Mouse (Mus musculus) gastrocnemius, postnatal 36 days (tissue): ENCODE results near the gene Zfp786. TPM values are rescaled to one million over a fixed set of nuclear protein-coding genes. Genes with fewer than 3 reads are reported as not detected.
"Not testable (repeated sequence)": the region's sequence is repeated elsewhere in the genome, so short reads cannot be mapped to it uniquely, and the experiment has no call there.

ENCODE experiments used
- DNase-seq, 2 experiments: peaks; one replicate each; pipeline ENCODE4 v3.0.0; 2022
- intact Hi-C: fragments of 180-260 bp; cut with DNase I; formaldehyde crosslinking; loops from one replicate; pipeline ENCODE4 v1.15.1; 2025
- long read RNA-seq, 2 experiments: library from polyadenylated mRNA; stranded (forward); transcript quantifications; one replicate each; pipeline ENCODE4 v2.0.0; 2021
- total RNA-seq, 2 experiments: library from RNA; stranded (reverse); gene quantifications; 2 replicates each; pipeline ENCODE4 v1.2.3; 2021

The Zfp786 gene
- under 1 TPM; 0.27 to 0.69 TPM for total RNA-seq
- long read RNA-seq, experiment 1: 0 reads
- long read RNA-seq, experiment 2, partial matches to known transcripts: 0 of 1 reads
- long read RNA-seq, experiment 2, other reads (novel, unspliced or antisense): 0 of 1 reads

DNA sequence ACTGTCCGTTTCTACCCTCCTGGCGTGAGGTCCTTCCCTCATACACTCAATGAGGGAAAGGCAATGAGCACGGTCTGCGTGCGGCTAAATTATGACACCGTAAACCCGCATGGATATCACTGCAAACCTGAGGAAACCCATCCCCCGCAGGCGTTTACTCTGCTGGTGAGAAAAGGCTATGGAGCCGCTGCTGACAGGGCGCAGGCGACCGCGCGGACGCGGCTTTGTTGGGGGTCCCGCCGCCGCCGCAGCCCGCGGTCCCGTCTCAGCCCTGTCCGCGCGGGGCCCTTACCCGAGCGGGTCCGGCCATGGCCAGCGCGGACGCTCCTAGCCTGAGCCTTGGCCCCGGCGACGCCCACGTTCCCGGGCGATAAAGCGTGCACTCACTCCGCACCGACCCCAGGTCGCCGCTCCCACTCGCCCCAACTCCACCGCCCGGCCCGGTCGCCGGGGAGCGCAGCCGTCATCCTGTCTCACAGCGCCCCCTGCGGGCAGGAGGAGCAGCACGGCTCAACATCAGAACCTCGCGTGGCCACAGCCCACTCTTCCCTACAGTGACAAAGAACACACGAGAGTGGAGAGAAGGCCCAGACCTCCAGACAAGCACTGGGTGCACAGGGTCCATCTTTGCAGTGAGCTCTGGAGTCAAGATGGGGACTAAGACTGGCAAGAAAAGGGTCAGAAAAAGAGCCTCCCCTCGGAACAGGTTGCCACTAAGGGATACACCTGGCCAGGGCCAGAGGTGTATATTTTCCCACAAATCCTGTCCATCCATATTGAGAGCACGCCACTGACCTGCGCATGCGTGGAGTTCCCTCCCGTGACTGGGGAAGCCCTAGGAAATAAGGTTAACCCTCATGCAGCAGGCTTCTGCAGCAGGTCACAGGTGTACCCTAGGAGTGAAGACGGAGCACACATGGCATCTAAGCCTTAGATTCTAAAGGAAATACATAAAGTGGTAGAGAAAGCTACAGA, at the start of gene Zfp786:
Gene Zfp786 (minus strand): TSS at position 764 of the 975 bp plus-strand sequence.
- peak; percentile 86 to 90 for DNase-seq
- intact Hi-C loops: loop anchor here (1.0 kb wide), 1 partner anchor 31 kb away; no protein-coding TSS in a partner anchor

DNA sequence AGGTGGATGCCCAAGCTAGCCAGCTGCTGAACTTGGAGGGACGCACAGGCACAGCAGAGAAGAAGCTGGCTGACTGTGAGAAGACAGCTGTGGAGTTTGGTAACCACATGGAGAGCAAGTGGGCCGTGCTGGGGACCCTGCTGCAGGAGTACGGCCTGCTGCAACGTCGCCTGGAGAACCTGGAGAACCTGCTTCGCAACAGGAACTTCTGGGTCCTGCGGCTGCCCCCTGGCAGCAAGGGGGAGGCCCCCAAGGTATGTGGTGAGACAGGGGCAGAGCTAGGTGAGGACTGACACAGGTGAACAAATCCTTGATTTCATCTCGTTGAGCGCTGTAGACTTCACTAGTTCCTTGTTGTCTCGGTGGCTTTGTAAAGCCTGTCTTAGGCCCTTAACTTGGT, 49.5 kb upstream of the Zfp786 start:
- intact Hi-C loops: no loop called here
- DNase-seq: no peak

DNA sequence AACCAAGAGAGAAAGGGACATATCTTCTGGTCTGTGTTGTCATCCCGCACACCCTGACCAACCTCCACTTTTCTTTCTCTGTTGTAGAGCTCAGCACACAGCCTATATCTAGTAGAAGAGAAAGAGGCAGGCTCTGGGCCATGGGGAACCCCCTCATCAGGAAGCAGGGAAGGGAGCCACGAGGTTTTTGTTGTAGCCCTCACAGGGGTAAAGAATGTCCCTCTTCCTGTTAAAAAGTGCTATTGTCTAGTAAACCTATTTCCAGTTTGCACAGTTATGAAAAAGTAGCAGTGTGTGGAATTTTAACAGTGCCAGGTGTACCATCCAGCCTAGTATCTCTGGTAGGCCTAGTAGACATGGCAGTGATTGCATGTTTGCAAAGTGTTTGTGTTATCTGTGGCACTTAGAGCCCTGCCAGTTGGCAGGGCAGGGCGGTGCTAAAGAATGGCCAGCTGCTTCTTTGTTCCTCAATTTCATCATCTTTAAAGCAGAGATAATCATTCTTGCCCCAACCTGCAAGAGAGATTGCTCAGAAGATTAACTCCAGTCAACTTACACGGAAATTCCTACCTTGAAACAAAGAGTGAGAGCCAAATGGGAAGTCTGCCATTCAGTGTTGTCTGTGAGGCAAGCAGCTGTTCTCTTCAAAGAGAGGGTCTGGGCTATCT, 48.5 kb upstream of the Zfp786 start:
- no peak for DNase-seq
- intact Hi-C loops: loop anchor here (5.0 kb wide), 1 partner anchor 42 kb away; the partner anchor contains the start of gene Zfp398

DNA sequence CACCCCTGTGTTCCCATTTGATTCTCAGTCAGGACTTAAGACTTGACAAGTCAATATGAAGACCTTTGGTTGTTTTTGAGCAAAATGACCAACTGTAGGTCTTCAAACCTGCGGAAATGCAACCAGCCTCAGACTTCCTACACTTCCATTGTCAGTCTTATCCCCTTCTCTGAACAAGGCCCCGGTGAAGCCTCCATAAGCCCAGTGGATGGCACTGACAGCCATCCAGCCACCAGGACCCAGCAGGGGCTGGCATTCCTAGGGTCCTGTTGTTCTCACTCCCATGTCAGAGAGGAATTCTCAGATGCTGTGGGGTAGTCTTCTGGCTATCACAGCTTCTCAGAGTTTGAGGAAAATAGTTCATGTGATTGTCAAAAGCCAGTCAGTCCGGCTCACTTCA, 47.9 kb upstream of the Zfp786 start:
- intact Hi-C loops: loop anchor here (5.0 kb wide), 1 partner anchor 41 kb away; the partner anchor contains the start of gene Zfp398
- DNase-seq: no peak

DNA sequence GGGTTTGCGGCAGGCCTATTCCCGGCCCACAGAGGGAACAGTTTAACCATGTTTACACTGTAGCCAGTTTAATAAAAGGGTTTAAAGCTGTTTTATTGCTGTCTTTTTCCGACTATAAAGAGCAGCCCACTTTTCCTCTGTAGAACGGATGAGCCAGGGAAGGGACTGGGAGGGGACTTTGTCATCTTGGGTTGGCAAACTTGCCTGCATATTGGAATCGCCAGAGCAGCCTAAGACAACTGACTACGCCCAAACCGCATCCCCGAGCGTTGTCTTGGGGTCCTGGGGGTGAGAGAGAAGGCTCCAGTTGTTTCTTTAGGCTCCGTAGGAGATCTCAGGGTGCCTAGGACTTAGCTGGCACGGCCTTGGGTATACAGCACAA, 47.5 kb upstream of the Zfp786 start:
- DNase-seq: no peak
- intact Hi-C loops: loop anchor here (5.0 kb wide), 1 partner anchor 41 kb away; the partner anchor contains the start of gene Zfp398

DNA sequence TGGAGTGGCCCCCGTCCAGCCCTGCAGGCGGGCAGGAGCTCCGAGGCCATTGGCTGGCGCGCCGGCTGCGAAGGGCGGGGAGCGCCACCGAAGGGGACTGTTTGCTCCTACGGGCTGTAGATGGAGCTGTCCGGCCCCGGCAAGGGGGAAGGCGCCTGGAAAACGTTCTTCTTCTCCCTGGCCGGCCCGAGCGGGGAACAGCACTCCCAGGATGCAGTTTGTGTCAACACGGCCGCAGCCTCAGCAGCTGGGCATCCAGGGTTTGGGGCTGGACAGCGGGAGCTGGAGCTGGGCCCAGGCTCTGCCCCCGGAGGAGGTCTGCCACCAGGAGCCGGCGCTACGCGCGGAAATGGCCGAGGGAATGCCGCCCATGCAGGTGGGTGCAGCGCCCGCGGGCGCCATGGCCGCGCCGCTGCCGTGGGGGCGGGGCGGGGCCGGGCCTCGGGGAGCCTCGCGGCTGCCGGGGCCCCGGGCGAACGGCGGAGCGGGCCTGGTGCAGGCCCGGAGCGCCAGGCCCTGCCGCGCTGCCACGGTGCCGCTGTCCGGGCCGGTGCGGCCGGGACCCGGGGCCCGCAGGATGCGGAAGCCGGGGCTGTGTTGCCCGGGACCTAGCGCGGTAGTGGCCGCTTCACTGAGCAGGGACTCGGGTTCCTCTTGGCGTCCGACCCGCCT, 46.9 kb upstream of the Zfp786 start:
- intact Hi-C loops: loop anchor here (5.0 kb wide), 1 partner anchor 40 kb away; the partner anchor contains the start of gene Zfp398
- peak; percentile 88 to 91 for DNase-seq

DNA sequence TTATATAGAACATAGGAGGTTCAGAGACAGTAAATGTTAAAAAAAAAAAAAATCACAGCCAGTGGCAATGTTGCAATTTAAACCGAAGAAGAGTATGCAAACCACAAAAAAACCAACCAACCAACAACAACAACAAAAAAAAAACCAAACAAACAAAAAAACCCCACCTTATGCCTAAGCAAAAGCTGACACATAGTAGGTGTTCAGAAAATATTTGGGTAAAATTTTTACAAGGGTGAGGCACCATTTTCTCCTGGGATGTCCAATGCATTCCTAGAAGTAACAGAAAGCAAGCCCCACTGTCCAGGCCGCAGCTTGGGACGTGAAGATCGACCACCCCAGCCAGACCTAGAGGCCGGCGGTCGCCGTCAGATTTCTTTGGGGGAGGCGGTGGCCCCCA, 46.4 kb upstream of the Zfp786 start, which contains the start of gene Zfp282:
Gene Zfp282 (plus strand): TSS at position 147 of the 400 bp plus-strand sequence.
- intact Hi-C loops: loop anchor here (5.0 kb wide), 1 partner anchor 40 kb away; the partner anchor contains the start of gene Zfp398
- DNase-seq: no peak

DNA sequence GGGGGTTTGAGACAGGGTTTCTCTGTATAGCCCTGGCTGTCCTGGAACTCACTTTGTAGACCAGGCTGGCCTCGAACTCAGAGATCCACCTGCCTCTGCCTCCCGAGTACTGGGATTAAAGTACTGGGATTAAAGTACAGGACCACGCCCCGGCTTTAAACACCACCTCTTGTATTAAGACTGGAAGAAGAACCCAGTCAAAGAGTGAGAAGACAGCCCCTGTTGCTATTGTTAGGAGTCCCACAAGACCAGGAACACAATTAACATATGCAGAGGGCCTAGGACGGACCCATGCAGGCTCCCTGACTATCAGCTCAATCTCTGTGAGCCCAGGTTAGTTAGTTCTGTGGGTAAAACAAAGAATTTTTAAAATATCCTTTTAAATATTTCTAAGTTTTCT, 41.6 kb upstream of the Zfp786 start:
- intact Hi-C loops: no loop called here
- DNase-seq: no peak

DNA sequence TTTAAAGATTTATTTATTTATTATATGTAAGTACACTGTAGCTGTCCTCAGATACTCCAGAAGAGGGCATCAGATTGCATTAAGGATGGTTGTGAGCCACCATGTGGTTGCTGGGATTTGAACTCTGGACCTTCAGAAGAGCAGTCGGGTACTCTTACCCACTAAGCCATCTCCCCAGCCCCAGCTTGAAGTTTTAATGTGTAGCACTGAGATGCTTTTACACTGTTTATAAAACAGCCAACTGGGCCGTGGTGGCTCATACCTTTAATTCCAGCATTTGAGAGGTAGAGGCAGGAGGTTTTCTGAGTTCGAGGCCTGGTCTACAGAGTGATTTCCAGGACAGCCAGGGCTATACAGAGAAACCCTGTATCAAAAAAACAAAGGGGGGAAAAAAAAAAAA, 27.1 kb upstream of the Zfp786 start:
- intact Hi-C loops, DNase-seq: not testable (repeated sequence)

DNA sequence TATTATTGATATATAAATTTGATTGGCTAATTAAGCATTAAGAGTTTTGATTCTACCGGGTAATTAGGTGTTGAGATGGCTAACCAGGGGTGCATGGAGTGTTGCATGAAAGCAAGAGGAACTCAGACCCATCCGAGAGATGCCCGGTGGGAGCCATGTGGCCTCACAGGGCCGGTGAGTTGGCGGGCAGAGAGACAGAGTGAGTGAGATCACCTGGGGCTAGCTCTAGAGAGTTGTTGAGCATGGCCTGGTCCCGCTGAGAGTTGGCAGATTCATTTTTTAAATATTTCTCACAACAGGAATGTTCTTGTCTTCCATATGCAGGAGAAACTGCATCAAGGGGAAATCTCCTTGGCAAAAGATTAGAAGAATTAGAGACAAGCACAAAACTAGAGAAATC, 26.6 kb upstream of the Zfp786 start:
- DNase-seq: no peak
- intact Hi-C loops: no loop called here

DNA sequence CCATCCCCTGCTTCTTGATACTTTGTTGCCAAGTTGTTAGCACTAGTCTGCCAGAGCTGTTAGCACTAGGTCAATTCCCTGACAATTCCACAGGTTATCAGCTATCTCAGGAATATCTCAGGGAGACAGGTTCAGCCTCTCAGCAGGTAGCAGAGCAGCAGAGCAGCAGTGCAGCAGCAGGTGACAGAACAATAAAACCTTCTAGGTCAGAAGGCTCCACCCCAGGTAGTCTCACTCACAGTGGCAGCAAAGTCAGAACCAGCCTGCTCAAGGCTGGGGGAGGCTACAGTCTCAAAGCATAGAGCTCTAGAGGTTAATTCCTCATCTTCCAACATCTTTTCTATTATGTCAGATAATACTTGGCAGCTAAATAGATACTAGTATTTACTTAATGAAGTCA, 15.1 kb upstream of the Zfp786 start:
- no peak for DNase-seq
- intact Hi-C loops: no loop called here

DNA sequence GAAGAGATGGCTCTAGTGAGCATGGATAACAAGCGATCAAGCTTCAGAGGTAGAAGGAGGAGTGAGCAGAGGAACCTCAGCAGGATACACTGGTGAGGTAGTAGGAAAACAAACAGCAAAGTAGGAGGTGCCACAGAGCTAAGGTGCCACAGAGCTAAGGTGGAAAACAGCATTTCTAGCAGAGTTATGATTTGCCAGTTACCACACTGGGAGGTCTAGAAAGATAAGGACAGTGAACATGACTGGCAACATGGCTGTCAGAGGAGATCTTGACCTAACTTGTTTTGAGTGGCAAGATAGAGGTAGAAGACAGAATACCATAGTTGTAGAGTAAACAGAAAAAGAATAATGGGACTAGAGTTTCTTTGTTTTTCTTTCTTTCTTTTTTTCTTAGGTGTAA, 11.7 kb upstream of the Zfp786 start:
- DNase-seq: no peak
- intact Hi-C loops: no loop called here

DNA sequence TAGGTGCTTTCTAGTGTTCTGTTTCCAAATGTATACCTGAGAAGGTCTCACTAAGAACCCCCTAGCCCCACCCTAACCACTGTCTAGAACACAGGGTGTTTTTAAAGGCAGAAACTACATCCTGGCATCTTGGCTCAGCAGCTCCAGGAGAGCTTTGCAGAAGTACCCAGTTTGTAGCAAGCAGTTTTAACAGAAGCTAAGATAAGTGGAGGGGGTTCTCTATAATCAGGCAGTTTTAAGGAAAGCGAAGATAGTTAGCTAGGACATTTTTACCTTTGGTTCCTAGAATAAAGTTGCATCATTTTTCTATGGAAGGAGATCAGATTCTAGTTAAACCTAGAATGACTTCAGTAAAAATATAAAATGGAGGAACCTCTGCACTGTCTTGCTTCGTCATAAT, 11.2 kb upstream of the Zfp786 start:
- intact Hi-C loops: no loop called here
- no peak for DNase-seq

DNA sequence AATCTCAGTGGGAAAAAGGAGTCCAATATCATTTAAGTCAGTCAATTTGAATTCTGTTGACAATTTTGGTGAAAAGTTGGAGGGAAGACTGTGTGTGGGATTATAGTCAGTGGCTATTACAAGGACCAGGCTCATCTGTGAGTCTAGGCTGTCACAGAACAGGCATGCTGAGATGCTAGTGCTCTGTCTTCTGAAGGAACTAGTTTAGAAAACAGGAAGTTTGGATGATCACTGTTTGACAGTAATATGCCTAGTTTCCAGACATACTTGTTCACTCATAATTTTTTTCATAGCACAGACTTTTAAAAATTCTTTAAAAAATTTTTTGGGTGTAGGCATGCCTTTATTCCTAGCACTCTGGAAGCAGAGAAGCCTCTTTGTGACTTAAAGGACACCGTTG, 10.4 kb upstream of the Zfp786 start:
- intact Hi-C loops: no loop called here
- DNase-seq: no peak

DNA sequence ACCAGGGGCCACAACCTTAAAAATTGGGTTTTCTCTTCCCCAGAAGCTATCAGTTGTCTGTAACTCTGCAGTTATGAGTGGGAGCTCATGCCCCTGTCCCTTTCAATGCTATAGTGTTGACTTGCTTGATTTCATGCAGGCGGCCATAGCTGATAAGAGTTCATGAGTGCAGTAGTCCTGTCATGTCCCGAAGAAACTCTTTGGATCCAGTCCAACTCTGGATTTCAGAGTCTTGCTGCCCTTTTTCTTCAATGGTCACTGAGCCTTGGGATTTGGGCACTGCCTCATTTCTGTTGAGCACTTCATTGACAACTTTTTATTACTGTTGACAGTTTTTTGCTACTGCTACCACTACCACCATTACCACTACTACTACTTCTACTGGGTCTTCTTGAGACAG, 7.0 kb upstream of the Zfp786 start:
- intact Hi-C loops: loop anchor here (5.0 kb wide), 1 partner anchor 40 kb away; the partner anchor contains the start of gene Zfp282
- DNase-seq: no peak

DNA sequence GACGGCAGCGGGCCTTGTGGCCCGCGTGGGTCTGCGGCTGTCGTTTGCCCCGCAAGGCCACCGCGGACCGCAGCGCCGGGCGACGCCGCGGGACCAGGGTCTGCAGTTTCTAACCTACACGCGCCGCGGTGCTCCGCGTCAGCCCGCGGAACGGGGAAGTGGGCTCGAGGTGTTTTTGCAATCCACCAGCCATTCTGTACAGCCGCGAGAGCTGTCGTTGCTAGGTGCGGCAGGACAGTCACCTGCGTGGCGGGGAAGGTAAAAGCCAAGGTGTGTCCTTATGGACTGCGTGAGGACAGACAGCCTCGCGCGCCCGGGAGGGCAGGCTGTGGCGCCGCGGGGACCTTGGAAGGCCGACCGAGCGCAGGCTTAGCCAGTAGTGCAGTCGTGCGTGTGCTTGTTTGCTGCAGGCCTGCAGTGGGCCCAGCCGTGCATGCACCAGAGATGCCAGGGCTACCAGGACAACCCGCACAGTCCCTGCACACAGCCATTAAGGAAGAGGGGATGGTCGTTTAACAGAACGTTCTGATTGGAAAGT, 5.4 kb upstream of the Zfp786 start:
- no peak for DNase-seq
- intact Hi-C loops: loop anchor here (5.0 kb wide), 1 partner anchor 41 kb away; the partner anchor contains the start of gene Zfp282

DNA sequence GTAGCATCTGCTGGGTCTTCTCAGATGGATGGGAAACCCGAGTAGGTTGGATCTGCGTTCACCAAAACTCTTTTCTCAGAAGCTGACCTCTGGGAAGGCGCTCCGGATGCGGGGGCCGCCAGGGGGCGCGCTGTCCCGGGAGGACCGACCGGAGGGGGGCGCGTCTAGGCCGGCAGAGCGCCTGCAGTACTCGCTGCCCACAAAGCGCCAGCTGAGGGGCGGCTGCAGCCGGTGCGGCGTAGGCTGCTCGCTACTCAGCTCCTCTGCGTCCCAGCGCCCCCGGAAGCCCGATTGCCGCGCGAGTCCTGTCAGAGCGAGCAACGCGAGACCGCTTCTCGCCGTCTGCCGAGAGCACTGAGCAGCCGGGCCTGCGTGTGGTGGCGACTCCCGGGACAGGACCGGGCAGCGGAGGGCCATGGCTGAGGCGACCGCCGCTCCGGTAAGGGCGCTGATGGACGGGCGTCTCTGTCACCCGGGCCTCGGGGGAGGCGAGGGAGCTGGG, 4.9 kb upstream of the Zfp786 start, which contains the start of gene Zfp398:
Gene Zfp398 (plus strand): TSS at position 180 of the 502 bp plus-strand sequence.
- peak; percentile 94 for DNase-seq
- intact Hi-C loops: loop anchor here (5.0 kb wide), 1 partner anchor 42 kb away; the partner anchor contains the start of gene Zfp282

DNA sequence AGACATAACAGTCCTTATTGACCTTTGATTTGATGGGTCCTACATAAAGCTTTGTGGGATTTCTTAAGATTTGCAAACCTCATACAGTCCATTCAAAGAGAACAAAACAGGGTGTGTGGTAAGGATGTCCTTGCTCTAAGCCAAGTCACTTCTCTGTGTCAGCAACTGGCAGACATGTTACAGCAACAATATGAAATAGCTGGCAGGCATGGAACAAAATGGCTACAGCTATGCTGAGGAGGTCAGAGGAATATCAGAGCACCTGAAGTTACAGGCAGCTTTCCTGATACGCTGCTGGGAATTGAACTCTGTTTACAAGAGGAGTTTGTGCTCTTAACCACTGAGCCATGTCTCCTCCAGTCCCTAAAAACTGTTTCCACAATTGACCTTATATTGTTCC, 1.6 kb upstream of the Zfp786 start:
- DNase-seq: no peak
- intact Hi-C loops: no loop called here

DNA sequence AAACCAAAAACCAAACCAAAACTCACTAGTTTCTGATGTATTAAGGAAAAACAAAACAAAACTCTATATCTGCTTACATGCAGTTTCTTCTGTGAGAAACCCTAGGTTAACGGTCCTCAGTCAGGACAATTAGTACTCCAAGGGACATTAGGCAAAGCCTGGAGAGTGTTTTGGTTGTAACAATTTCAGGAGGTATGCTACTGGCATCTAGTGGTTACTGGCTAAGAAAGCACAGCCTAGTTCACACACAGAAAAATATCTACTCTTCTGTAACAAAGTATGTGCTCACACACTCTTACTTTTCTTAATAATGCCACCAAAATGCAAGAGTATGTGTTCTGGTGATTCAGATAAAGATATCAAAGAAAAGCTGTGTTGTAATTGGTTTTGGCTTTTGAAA, 1.7 kb downstream of the Zfp786 start:
- intact Hi-C loops: no loop called here
- no peak for DNase-seq

DNA sequence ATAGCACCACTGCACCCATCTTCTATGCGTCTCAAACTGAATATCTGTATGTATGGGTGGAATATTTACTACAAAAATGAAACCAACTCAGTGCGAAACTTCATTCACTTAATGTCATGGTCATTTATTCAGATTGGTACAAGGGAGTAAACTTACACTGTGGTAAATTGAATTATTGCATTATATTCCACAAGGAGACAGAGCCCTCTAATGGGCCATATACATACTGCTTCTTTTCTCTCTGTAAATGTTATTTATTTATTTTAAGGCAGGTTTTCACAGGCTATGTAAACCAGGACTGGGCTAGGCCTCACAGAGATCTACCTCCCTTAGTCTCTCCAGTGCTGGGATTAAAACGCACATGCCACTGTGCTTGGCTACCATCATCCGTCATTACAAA, 3.2 kb downstream of the Zfp786 start:
- intact Hi-C loops: no loop called here

More for the DNA sequence above, 3.2 kb downstream of the Zfp786 start:
- no peak for DNase-seq
